Mouse (Mus musculus) inflammation-experienced regulatory T-cells (primary cell): ENCODE data around the gene Pask. TPM values are rescaled to one million over a fixed set of nuclear protein-coding genes. Genes with fewer than 3 reads are reported as not detected.

Experiments
- polyA plus RNA-seq, 2 experiments: library from polyadenylated mRNA; unstranded; fragments of 100-300 nt; shearing (Covaris generic); gene quantifications; one replicate each; pipeline ENCODE4 v1.2.1; 2017

The Pask gene
- 1 to 10 TPM in 1 of 2 experiments, under 1 TPM in 1; 0.66 to 2.3 TPM for polyA plus RNA-seq

DNA sequence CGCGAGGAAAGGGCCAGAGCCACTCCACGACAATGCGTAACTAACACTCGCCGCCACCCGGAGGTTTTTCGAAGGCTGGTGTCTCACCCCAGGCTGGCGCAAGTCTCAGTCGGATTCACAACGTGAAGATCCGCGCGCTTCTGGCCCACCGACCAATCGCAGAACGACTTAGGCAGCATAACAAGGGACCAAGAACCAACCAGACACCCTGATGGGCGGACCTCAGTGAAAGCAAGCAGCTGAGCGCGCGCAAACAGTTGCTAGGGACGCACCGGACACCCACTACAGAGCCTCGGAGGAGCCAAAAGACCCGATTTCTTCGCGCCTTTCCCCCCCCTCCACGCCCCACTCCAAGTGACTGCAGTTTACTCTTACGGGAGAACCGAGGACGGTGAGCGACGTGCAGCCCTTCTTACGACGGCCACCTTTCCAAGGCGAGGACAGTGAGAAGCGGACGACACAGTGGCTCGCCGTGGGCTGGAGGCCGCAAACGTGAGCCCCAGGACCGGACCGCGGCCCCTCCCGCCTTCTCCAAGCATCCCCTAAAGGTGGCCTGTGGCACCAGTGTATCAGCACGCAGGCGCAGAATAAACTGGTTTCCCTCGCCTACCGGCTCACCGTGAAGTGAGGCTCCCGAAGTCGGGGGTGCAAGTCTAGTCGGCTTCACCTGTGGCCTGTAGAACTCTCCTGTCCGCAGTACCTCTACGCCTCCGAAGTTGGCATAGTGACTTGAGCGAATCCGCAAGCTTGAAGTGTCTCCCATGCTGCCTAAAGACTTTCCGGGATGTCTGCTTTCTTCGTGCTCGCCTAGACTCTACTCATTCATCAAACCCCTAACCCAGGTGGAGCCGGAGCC, at the start of gene Pask, which contains the start of gene Ppp1r7:
TSS of gene Pask (minus strand) at position 835 of the 856 bp plus-strand sequence.
TSS of gene Ppp1r7 (plus strand) at position 207 of the 856 bp plus-strand sequence.

DNA sequence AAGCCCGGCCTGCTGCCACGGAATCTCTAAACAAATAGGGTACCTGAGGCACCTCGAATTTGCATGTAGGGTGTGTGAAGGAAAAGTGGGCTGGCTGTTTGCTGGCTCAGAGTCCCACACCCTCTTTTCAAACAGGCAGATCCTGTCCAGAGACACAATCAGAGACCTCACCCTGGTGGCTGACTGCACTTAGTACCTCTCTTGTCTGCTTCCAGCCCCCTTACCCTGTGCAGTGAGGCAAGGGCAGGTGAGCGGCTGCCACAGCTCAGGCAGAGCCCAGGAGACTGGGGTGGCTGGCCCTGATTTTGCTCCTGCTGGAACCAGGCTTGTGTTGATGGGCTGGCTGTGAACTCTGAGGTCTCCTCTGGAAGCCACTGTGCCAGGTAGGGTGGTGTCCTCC, 30.4 kb upstream of the Pask start, which contains the start of gene Ano7:
TSS of gene Ano7 (plus strand) at position 266 of the 400 bp plus-strand sequence.

DNA sequence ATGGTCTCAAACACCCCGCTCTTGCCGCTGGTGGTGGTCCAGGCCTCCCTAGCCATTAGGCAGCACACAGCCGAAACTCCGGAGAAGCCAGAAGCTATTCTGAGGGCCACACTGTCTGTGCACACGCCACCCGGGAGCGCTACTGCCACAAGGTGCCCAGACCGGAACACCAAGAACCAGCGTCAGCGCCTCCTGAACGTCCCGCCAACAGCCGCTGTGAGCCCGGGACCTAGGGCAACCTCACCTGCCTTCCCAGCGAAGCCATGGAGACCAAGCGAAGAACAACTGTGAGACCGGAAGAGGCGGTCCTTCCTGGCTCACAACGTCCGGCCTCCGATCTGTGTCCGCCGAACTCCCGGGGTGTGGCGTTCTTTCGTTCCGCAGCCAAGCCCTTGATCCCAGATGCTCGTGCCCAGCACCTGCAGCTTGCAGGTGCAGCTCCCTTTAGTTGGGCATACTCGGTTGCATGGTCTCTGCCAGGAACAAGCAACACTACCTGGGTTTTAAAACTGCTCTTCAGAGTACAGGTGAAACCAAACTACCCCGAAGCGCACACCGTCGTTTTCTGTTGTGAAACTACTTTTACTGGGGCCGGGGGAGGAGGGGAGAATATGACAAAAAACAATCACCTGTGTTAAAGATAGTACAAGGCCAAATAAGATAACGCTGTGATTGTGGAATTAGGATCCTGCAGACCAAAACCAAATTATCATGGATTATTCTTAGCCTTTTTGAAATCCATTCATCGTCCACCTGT, 37.5 kb downstream of the Pask start, which contains the start of gene Mterf4:
TSS of gene Mterf4 (minus strand) at position 335 of the 757 bp plus-strand sequence.

Other genes starting within 250 kb of the Pask start
- 1 to 10 TPM in 1 of 2 experiments, not detected in 1; 3.0 TPM for gene Kif1a, start 241.5 kb downstream of the Pask start, polyA plus RNA-seq
- gene Agxt, start 208.2 kb downstream of the Pask start, polyA plus RNA-seq, result not detected
- not detected for gene 2310007B03Rik, start 182.5 kb downstream of the Pask start, polyA plus RNA-seq
- 1 to 10 TPM in 1 of 2 experiments, under 1 TPM in 1; 0.02 to 1.2 TPM for gene Crocc2, start 174.8 kb downstream of the Pask start, polyA plus RNA-seq
- gene Sned1, start 107.6 kb downstream of the Pask start, polyA plus RNA-seq, result under 1 TPM in 1 of 2 experiments, not detected in 1; 0.43 TPM
- gene Mterf4, start 37.6 kb downstream of the Pask start, polyA plus RNA-seq, result 10 to 100 TPM; 16.2 to 18.1 TPM
- gene Ppp1r7, start 628 bp downstream of the Pask start, polyA plus RNA-seq, result 10 to 100 TPM; 48.0 to 60.2 TPM
- gene Ano7, start 30.4 kb upstream of the Pask start, polyA plus RNA-seq, result under 1 TPM; 0.24 to 0.28 TPM
- 10 to 100 TPM; 53.9 to 63.8 TPM for gene Hdlbp, start 135.3 kb upstream of the Pask start, polyA plus RNA-seq
- 1 to 10 TPM; 2.4 to 3.0 TPM for gene Farp2, start 168.6 kb upstream of the Pask start, polyA plus RNA-seq